Mouse (Mus musculus): Measurements from ENCODE around the gene Sall4. TPM values are rescaled to one million over a fixed set of nuclear protein-coding genes. Genes with fewer than 3 reads are reported as not detected.
"Not testable (repeated sequence)": the region's sequence is repeated elsewhere in the genome, so short reads cannot be mapped to it uniquely, and the experiment has no call there.

Sall4 gene
- polyA plus RNA-seq, 1 experiment from 2014 or later, result 0.09 TPM

- no peak overlapping the region for H3K27ac ChIP-seq (ENCODE audit: low read length)
- H3K4me3 ChIP-seq (ENCODE audit: low read length), result no peak overlapping the region
- H3K9me3 ChIP-seq (ENCODE audit: low read length), result no peaks in the 10 kb centered on the region
- no peak overlapping the region for H3K4me2 ChIP-seq (replicated peaks; ENCODE audit: low read depth, low read length)
- H3K9ac ChIP-seq (replicated peaks; ENCODE audit: low read length), result no peak overlapping the region
- peaks cover 22% of the 10 kb centered on the region for H3K4me1 ChIP-seq (ENCODE audit: insufficient read depth, low read length)
- H3K36me3 ChIP-seq (ENCODE audit: insufficient read depth, low read length), result no peaks in the 10 kb centered on the region
- peaks cover 68% of the 10 kb centered on the region for H3K27me3 ChIP-seq (ENCODE audit: insufficient read depth, low read length)
- no peak for ATAC-seq (ENCODE audit: low FRiP score, low TSS enrichment)
- WGBS, result 1% methylated on average over 12 of the region's 12 CpGs
These were observed 5.3 kb downstream of the Sall4 start for GRCm38 (mm10) chr2:168762411-168762815.

DNA sequence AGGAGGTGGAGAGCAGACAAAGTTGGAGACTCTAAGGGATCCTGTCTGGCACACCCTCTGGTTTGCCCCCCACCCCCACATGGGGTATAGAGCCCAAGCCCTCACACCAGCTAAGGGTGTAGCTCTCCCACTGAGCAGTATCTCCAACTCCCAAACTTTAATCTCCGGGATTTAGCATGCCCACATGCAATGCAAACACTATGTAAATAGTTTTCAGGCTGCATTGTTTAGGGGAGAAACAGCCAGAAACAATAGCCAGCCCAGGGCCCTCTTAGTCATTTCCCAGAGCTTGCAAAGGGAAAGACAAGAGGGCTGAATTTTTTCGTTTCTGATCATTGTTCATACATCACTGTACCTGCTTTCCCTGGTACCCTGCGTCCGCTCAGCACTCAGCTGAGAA is 5.8 kb downstream of the Sall4 start:
- peaks cover 63% of the 10 kb centered on the region for H3K27me3 ChIP-seq (ENCODE audit: insufficient read depth, low read length)
- ATAC-seq (ENCODE audit: low FRiP score, low TSS enrichment), result no peak
- WGBS, result 17% methylated on average over 4 of the region's 4 CpGs
- peaks cover 21% of the 10 kb centered on the region for H3K4me1 ChIP-seq (ENCODE audit: insufficient read depth, low read length)
- H3K27ac ChIP-seq (ENCODE audit: low read length), result no peak overlapping the region
- no peak overlapping the region for H3K9ac ChIP-seq (replicated peaks; ENCODE audit: low read length)
- H3K4me2 ChIP-seq (replicated peaks; ENCODE audit: low read depth, low read length), result no peak overlapping the region
- H3K36me3 ChIP-seq (ENCODE audit: insufficient read depth, low read length), result no peaks in the 10 kb centered on the region
- H3K4me3 ChIP-seq (ENCODE audit: low read length), result no peak overlapping the region
- no peaks in the 10 kb centered on the region for H3K9me3 ChIP-seq (ENCODE audit: low read length)

- ATAC-seq (ENCODE audit: low FRiP score, low TSS enrichment), result no peak
- Histone ChIP-seq H3K27me3 (ENCODE audit: insufficient read depth, low read length) (peaks cover 55% of the 10 kb centered on the region), H3K4me1 (ENCODE audit: insufficient read depth, low read length) (peaks cover 16% of the 10 kb centered on the region), H3K9ac (replicated peaks; ENCODE audit: low read length) (no peak overlapping the region), H3K4me2 (replicated peaks; ENCODE audit: low read depth, low read length) (no peak overlapping the region), H3K36me3 (ENCODE audit: insufficient read depth, low read length) (no peaks in the 10 kb centered on the region), H3K27ac (ENCODE audit: low read length) (no peak overlapping the region), H3K4me3 (ENCODE audit: low read length) (no peak overlapping the region), H3K9me3 (ENCODE audit: low read length) (no peaks in the 10 kb centered on the region)
- 83% methylated on average over 9 of the region's 9 CpGs for WGBS
These were observed 6.6 kb downstream of the Sall4 start for GRCm38 (mm10) chr2:168761141-168761540.

DNA sequence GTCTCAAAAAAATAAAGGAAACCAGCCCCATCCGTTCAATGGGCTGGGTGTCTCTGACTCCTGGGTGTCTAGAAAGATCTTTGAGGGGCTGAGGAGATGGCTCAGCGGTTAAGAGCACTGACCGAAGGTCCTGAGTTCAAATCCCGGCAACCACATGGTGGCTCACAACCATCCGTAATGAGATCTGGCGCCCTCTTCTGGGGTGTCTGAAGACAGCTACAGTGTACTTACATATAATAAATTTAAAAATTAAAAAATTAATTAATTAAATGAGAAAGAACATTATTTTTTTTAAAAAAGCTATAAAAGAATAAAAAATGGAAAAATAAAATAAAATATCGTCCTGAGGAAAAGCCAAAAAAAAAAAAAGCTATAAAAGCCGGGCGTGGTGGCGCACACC is 23.3 kb downstream of the Sall4 start:
- WGBS, result 89% methylated on average over 10 of the region's 10 CpGs
- not testable (repeated sequence) for ATAC-seq (ENCODE audit: low FRiP score, low TSS enrichment); H3K9me3 ChIP-seq (ENCODE audit: low read length)

GRCm38 (mm10) chr2:168742649-168743048 is 25.1 kb downstream of the Sall4 start:
- no peak overlapping the region for H3K27ac ChIP-seq (ENCODE audit: low read length)

More for the DNA sequence above, 23.3 kb downstream of the Sall4 start:
- not testable (repeated sequence) for H3K27ac ChIP-seq (ENCODE audit: low read length); H3K4me1 ChIP-seq (ENCODE audit: insufficient read depth, low read length); H3K27me3 ChIP-seq (ENCODE audit: insufficient read depth, low read length); H3K4me3 ChIP-seq (ENCODE audit: low read length); H3K36me3 ChIP-seq (ENCODE audit: insufficient read depth, low read length); H3K4me2 ChIP-seq (replicated peaks; ENCODE audit: low read depth, low read length); H3K9ac ChIP-seq (replicated peaks; ENCODE audit: low read length)

DNA sequence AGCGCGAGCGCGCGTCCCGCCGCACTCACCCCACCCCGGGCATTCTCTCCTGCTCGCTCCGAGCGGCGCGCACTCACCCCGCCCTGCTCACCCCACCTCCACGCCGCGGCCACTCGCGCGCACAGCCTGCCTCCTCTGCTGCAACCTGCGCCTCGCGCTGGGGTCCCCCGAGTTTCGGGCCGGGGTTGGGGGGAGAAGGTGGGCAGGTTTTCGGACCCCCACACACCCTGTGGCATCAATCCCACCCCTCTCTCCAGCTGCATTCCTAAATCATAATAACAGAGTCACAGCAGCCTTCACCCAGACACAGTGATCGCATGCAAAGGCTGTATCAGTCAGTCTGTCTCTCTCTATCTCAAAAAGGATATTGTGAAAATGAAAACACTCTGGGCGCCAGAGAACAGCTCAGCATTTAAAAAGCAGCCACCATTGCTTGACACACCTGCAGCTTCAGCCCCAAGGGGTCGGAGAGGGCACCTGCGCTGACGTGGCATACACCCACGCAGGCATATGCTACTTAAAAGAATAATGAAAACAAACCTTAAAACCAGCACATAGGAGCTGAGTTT is 25.6 kb downstream of the Sall4 start, which contains the start of gene Atp9a:
TSS of gene Atp9a (minus strand) at position 351 of the 569 bp plus-strand sequence.
- ATAC-seq (ENCODE audit: low FRiP score, low TSS enrichment), result peak; percentile 36
- Histone ChIP-seq H3K27me3 (ENCODE audit: insufficient read depth, low read length) (no peaks in the 10 kb centered on the region), H3K36me3 (ENCODE audit: insufficient read depth, low read length) (no peaks in the 10 kb centered on the region), H3K4me3 (ENCODE audit: low read length) (peak within 1 kb of the TSS; percentile 77), H3K4me2 (replicated peaks; ENCODE audit: low read depth, low read length) (peak within 1 kb of the TSS; percentile 81), H3K9me3 (ENCODE audit: low read length) (no peaks in the 10 kb centered on the region), H3K4me1 (ENCODE audit: insufficient read depth, low read length) (no peaks in the 10 kb centered on the region), H3K27ac (ENCODE audit: low read length) (peak within 1 kb of the TSS; percentile 54), H3K9ac (replicated peaks; ENCODE audit: low read length) (peak within 1 kb of the TSS; percentile 81)
- 10% methylated on average over 18 of the region's 33 CpGs for WGBS

More at GRCm38 (mm10) chr2:168742649-168743048, 25.1 kb downstream of the Sall4 start:
- no peaks in the 10 kb centered on the region for H3K4me1 ChIP-seq (ENCODE audit: insufficient read depth, low read length)
- no peaks in the 10 kb centered on the region for H3K9me3 ChIP-seq (ENCODE audit: low read length)
- ATAC-seq (ENCODE audit: low FRiP score, low TSS enrichment), result no peak
- no peak overlapping the region for H3K9ac ChIP-seq (replicated peaks; ENCODE audit: low read length)
- WGBS, result 20% methylated on average over 7 of the region's 7 CpGs
- H3K4me2 ChIP-seq (replicated peaks; ENCODE audit: low read depth, low read length), result no peak overlapping the region
- no peak overlapping the region; the same call in 1 of the 2 replicates for H3K4me3 ChIP-seq (ENCODE audit: low read length)
- H3K27me3 ChIP-seq (ENCODE audit: insufficient read depth, low read length), result no peaks in the 10 kb centered on the region
- H3K36me3 ChIP-seq (ENCODE audit: insufficient read depth, low read length), result no peaks in the 10 kb centered on the region

- ATAC-seq (ENCODE audit: low FRiP score, low TSS enrichment), result peak; percentile 94
- under 1% methylated on average over 62 of the region's 108 CpGs for WGBS
These were observed 26.3 kb downstream of the Sall4 start for GRCm38 (mm10) chr2:168741273-168742058.

GRCm38 (mm10) chr2:168740496-168740895 is 27.2 kb downstream of the Sall4 start:
- no peak overlapping the region for H3K9ac ChIP-seq (replicated peaks; ENCODE audit: low read length)
- no peaks in the 10 kb centered on the region for H3K9me3 ChIP-seq (ENCODE audit: low read length)
- no peak for ATAC-seq (ENCODE audit: low FRiP score, low TSS enrichment)
- H3K4me1 ChIP-seq (ENCODE audit: insufficient read depth, low read length), result no peaks in the 10 kb centered on the region
- WGBS, result 87% methylated on average over 10 of the region's 10 CpGs
- H3K4me2 ChIP-seq (replicated peaks; ENCODE audit: low read depth, low read length), result peak overlapping the region; percentile 81
- no peak overlapping the region for H3K27ac ChIP-seq (ENCODE audit: low read length)
- peak overlapping the region; percentile 77 for H3K4me3 ChIP-seq (ENCODE audit: low read length)
- H3K27me3 ChIP-seq (ENCODE audit: insufficient read depth, low read length), result no peaks in the 10 kb centered on the region
- no peaks in the 10 kb centered on the region for H3K36me3 ChIP-seq (ENCODE audit: insufficient read depth, low read length)

More at GRCm38 (mm10) chr2:168741273-168742058, 26.3 kb downstream of the Sall4 start:
- no peaks in the 10 kb centered on the region for H3K27me3 ChIP-seq (ENCODE audit: insufficient read depth, low read length)
- peak overlapping the region; percentile 77 for H3K4me3 ChIP-seq (ENCODE audit: low read length)
- H3K27ac ChIP-seq (ENCODE audit: low read length), result peak overlapping the region; percentile 54
- H3K4me2 ChIP-seq (replicated peaks; ENCODE audit: low read depth, low read length), result peak overlapping the region; percentile 81
- no peaks in the 10 kb centered on the region for H3K9me3 ChIP-seq (ENCODE audit: low read length)
- peak overlapping the region; percentile 81 for H3K9ac ChIP-seq (replicated peaks; ENCODE audit: low read length)
- no peaks in the 10 kb centered on the region for H3K36me3 ChIP-seq (ENCODE audit: insufficient read depth, low read length)
- H3K4me1 ChIP-seq (ENCODE audit: insufficient read depth, low read length), result no peaks in the 10 kb centered on the region

GRCm38 (mm10) chr2:168738854-168739253 is 28.9 kb downstream of the Sall4 start:
- H3K27ac ChIP-seq (ENCODE audit: low read length), result no peak overlapping the region
- H3K9ac ChIP-seq (replicated peaks; ENCODE audit: low read length), result no peak overlapping the region
- H3K36me3 ChIP-seq (ENCODE audit: insufficient read depth, low read length), result no peaks in the 10 kb centered on the region
- no peaks in the 10 kb centered on the region for H3K4me1 ChIP-seq (ENCODE audit: insufficient read depth, low read length)
- ATAC-seq (ENCODE audit: low FRiP score, low TSS enrichment), result no peak
- WGBS, result 90% methylated on average over 1 of the region's 1 CpGs
- H3K4me3 ChIP-seq (ENCODE audit: low read length), result no peak overlapping the region
- no peaks in the 10 kb centered on the region for H3K27me3 ChIP-seq (ENCODE audit: insufficient read depth, low read length)
- H3K4me2 ChIP-seq (replicated peaks; ENCODE audit: low read depth, low read length), result no peak overlapping the region
- no peaks in the 10 kb centered on the region for H3K9me3 ChIP-seq (ENCODE audit: low read length)

DNA sequence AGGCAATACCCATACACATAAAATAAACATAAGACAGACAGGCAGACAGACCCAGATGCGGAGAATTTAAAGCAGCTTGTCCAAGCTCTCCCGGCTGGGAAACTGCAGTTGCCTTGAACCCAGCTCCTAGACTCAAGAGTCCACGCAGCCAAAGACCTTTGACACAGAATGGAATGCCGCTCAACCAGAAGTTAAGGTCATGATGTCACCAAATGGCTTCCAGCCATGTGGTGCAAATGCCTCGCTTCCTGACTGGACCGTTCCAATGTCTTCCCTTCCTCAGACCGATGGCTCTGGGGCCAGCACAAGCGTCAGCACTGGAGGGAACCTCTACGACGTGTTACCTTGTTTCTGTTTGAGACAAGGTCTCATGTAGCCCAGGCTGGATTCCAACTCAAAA is 29.9 kb downstream of the Sall4 start:
- H3K27ac ChIP-seq (ENCODE audit: low read length), result no peak overlapping the region
- H3K36me3 ChIP-seq (ENCODE audit: insufficient read depth, low read length), result no peaks in the 10 kb centered on the region
- ATAC-seq (ENCODE audit: low FRiP score, low TSS enrichment), result no peak
- no peaks in the 10 kb centered on the region for H3K27me3 ChIP-seq (ENCODE audit: insufficient read depth, low read length)
- no peak overlapping the region for H3K9ac ChIP-seq (replicated peaks; ENCODE audit: low read length)
- no peaks in the 10 kb centered on the region for H3K4me1 ChIP-seq (ENCODE audit: insufficient read depth, low read length)
- 70% methylated on average over 10 of the region's 10 CpGs for WGBS
- no peak overlapping the region for H3K4me3 ChIP-seq (ENCODE audit: low read length)
- no peak overlapping the region for H3K4me2 ChIP-seq (replicated peaks; ENCODE audit: low read depth, low read length)
- no peaks in the 10 kb centered on the region for H3K9me3 ChIP-seq (ENCODE audit: low read length)

Measured in kidney, embryonic 16.5 days (tissue).